Mouse (Mus musculus) heart, adult 2 months (tissue): ENCODE measurements around the gene Sulf2.

Experiments used
- CTCF ChIP-seq: fragments of 200-600 bp; IDR thresholded peaks from 2 replicates; pipeline ENCODE4 v1.8.1; 2022; ENCODE audit warnings: antibody characterized with exemption, mild to moderate bottlenecking, moderate library complexity
- EP300 ChIP-seq: fragments of 200-500 bp; IDR thresholded peaks from 2 replicates; pipeline ENCODE4 v1.6.1; 2011; ENCODE audit warnings: low read depth, low read length, control low read depth; ENCODE audit not compliant: insufficient read depth
- POLR2A ChIP-seq: fragments of 200-500 bp; IDR thresholded peaks from 2 replicates; pipeline ENCODE4 v1.6.1; 2011; ENCODE audit warnings: mild to moderate bottlenecking, low read depth, low read length, control low read depth; ENCODE audit not compliant: insufficient read depth

- TF ChIP-seq CTCF: no peak
- no peak for TF ChIP-seq POLR2A
- no peak for TF ChIP-seq EP300
These were observed 104.0 kb downstream of the Sulf2 start for GRCm38 (mm10) chr2:166051421-166051820.
